Mouse (Mus musculus) intestine, embryonic 14.5 days (tissue): ENCODE measurements around the gene Phf19. TPM values are rescaled to one million over a fixed set of nuclear protein-coding genes. Genes with fewer than 3 reads are reported as not detected.

Experiments used
- polyA plus RNA-seq: library from polyadenylated mRNA; unstranded; fragments of >200 nt; fragmentation: Nextera tagmentation; extraction: Ambion mirVana; gene quantifications from 2 replicates; pipeline ENCODE4 v1.2.1, GENCODE M21; 2014

Phf19 gene
- polyA plus RNA-seq, 1 experiment from 2014 or later = 8.3 TPM

Other genes starting within 250 kb of the Phf19 start
- 80.1 and 82.7 TPM in 2 replicates for gene Gapvd1, start 158.8 kb downstream of the Phf19 start, polyA plus RNA-seq
- gene Hspa5, start 142.1 kb downstream of the Phf19 start, polyA plus RNA-seq = 780 and 861 TPM in 2 replicates
- 48.8 and 51.0 TPM in 2 replicates for gene Rabepk, start 114.1 kb downstream of the Phf19 start, polyA plus RNA-seq
- gene Fbxw2, start 87.7 kb downstream of the Phf19 start, polyA plus RNA-seq = 61.4 and 62.2 TPM in 2 replicates
- not detected in 2 replicates for gene Gm34653, start 81.0 kb downstream of the Phf19 start, polyA plus RNA-seq
- 2.2 and 2.8 TPM in 2 replicates for gene Cutal, start 39.6 kb downstream of the Phf19 start, polyA plus RNA-seq
- gene Psmd5, start 39.1 kb downstream of the Phf19 start, polyA plus RNA-seq = 111 and 113 TPM in 2 replicates
- gene Traf1, start 47.7 kb upstream of the Phf19 start, polyA plus RNA-seq = 1.7 and 2.4 TPM in 2 replicates
- 0.22 and 0.27 TPM in 2 replicates for gene Hc, start 147.4 kb upstream of the Phf19 start, polyA plus RNA-seq
- gene AI182371, start 187.5 kb upstream of the Phf19 start, polyA plus RNA-seq = 0.18 and 0.24 TPM in 2 replicates
- 27.4 and 33.0 TPM in 2 replicates for gene Cntrl, start 195.5 kb upstream of the Phf19 start, polyA plus RNA-seq